Mouse (Mus musculus) heart, postnatal 0 days (tissue): ENCODE measurements around the gene Stkld1. TPM values are rescaled to one million over a fixed set of nuclear protein-coding genes. Genes with fewer than 3 reads are reported as not detected.
A peak's percentile ranks its signal among the peaks of the same experiment; 100 is the strongest.
"Not testable (repeated sequence)": the region's sequence is repeated elsewhere in the genome, so short reads cannot be mapped to it uniquely, and the experiment has no call there.

ENCODE experiments used
- ATAC-seq: fragments of 200-750 bp; cut with Nextera tagmentation; 2 replicates; pipeline ENCODE4 v1.8.0; 2017; ENCODE audit warnings: low read depth, moderate number of reproducible peaks, moderate library complexity; ENCODE audit not compliant: insufficient read depth
- DNase-seq: peaks from one replicate; pipeline ENCODE4 v3.0.0-alpha.2; 2016; ENCODE audit warnings: low spot score
- H3K27ac ChIP-seq: fragments of 300-500 bp; sonication (generic); 2 replicates; pipeline ENCODE4 v1.5.1; 2014; ENCODE audit warnings: low read depth, mild to moderate bottlenecking
- H3K27me3 ChIP-seq: fragments of 300-500 bp; sonication (generic); 2 replicates; pipeline ENCODE4 v1.6.1; 2014; ENCODE audit warnings: low read length, mixed read lengths; ENCODE audit not compliant: control insufficient read depth, insufficient read depth
- H3K36me3 ChIP-seq: fragments of 300-500 bp; sonication (generic); replicated peaks from 2 replicates; pipeline ENCODE4 v1.6.1; 2014; ENCODE audit warnings: low read length, mixed read lengths; ENCODE audit not compliant: control insufficient read depth, insufficient read depth
- H3K4me1 ChIP-seq: fragments of 300-500 bp; sonication (generic); 2 replicates; pipeline ENCODE4 v1.6.1; 2014; ENCODE audit warnings: antibody characterized with exemption; ENCODE audit not compliant: control insufficient read depth, insufficient read depth
- H3K4me2 ChIP-seq: fragments of 300-500 bp; sonication (generic); 2 replicates; pipeline ENCODE4 v1.6.1; 2014; ENCODE audit warnings: low read depth, mild to moderate bottlenecking, low read length, moderate library complexity
- H3K4me3 ChIP-seq: fragments of 300-500 bp; sonication (generic); 2 replicates; pipeline ENCODE4 v1.5.1; 2014; ENCODE audit warnings: low read depth, low read length
- H3K9ac ChIP-seq: fragments of 300-500 bp; sonication (generic); replicated peaks from 2 replicates; pipeline ENCODE4 v1.6.1; 2014; ENCODE audit warnings: low read depth, low read length, mixed read lengths
- H3K9me3 ChIP-seq: fragments of 300-500 bp; sonication (generic); replicated peaks from 2 replicates; pipeline ENCODE4 v1.6.1; 2016; ENCODE audit warnings: low read length; ENCODE audit not compliant: control insufficient read depth
- CTCF ChIP-seq: IDR thresholded peaks from 2 replicates; pipeline ENCODE4 v1.5.1; 2016; ENCODE audit warnings: antibody characterized with exemption, control low read depth, low read depth
- EP300 ChIP-seq: IDR thresholded peaks from 2 replicates; pipeline ENCODE4 v1.6.1; 2016; ENCODE audit warnings: antibody characterized with exemption, low read depth
- WGBS: fragments of 180-500 bp; shearing (Covaris S2); extraction: QIAGEN DNeasy Blood & Tissue Kit; methylation state at CpG from one replicate; pipeline ENCODE4 v1.1.7; 2014; 5-methylcytosine and 5-hydroxymethylcytosine counted together
- polyA plus RNA-seq: library from polyadenylated mRNA; unstranded; fragments of >200 nt; fragmentation: Nextera tagmentation; extraction: Ambion mirVana; gene quantifications from 2 replicates; pipeline ENCODE4 v1.2.1, GENCODE M21; 2015
- total RNA-seq: library from RNA; depleted of rRNA; stranded (reverse); fragments of >200 nt; gene quantifications from 2 replicates; pipeline ENCODE4 v1.2.3, GENCODE M21; 2014; ENCODE audit warnings: low replicate concordance; rRNA removed

Gene Stkld1
- total RNA-seq (not detected in 2 replicates), polyA plus RNA-seq (0.19 and 0.25 TPM in 2 replicates)

DNA sequence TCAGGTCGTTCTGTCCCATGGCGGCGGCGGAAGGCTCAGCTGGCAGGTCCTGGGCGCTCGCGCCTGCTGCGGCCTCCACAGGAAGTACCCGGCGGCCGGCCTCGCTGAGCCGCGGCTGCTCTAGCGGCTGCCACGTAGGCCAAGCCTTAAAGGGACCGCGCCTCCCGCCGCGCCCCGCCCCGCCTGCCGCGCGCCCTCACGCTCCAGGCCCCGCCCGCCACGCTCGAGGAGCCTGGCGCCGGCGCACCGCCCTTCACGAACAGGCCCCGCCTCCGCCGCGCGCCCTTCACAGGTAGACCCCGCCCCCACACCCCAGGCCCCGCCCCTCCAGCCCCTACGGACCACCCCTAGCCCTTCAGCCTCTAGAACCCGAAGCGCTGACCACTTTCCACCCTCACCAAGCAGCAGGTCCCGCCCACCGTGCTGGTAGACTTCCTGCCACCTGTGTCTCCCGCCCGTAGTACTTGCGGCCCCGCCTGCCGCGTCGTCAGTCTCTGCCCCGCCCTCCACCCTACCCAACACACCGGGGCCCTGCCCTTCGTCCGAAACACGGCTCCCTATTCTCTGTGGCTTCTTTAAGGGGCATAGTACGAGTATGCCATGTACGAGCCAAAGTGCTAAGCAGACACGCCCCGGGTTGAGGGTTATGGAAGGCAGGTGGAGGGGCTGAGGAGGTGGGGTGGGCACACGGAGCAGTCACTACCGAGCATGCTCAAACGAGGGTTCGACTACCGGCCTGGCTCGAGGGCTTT is at the start of gene Stkld1, which contains the start of gene Surf4:
Gene Stkld1 (plus strand): TSS at position 744 of the 752 bp plus-strand sequence.
Gene Surf4 (minus strand): TSS at position 625 of the 752 bp plus-strand sequence.
- 2% methylated on average over 31 of the region's 70 CpGs for WGBS
- Histone ChIP-seq H3K4me1 (peaks cover 25% of the 10 kb centered on the region), H3K27me3 (no peaks in the 10 kb centered on the region), H3K9ac (peak within 1 kb of the TSS; percentile 98), H3K27ac (peak within 1 kb of the TSS; percentile 94), H3K4me3 (peak within 1 kb of the TSS; percentile 90), H3K4me2 (peak within 1 kb of the TSS; percentile 79), H3K9me3 (no peaks in the 10 kb centered on the region), H3K36me3 (peaks cover 3% of the 10 kb centered on the region; the same call in 1 of the 2 replicates)
- ATAC-seq (peak; percentile 97), DNase-seq (peak; percentile 95)
- TF ChIP-seq EP300: no peak
- TF ChIP-seq CTCF: no peak

GRCm38 (mm10) chr2:26885541-26885940 is 48.3 kb upstream of the Stkld1 start:
- not testable (repeated sequence) for H3K4me3 ChIP-seq, ATAC-seq, H3K9me3 ChIP-seq, H3K4me2 ChIP-seq, H3K4me1 ChIP-seq, H3K9ac ChIP-seq, H3K27ac ChIP-seq, DNase-seq, H3K27me3 ChIP-seq
- peaks cover 19% of the 10 kb centered on the region for H3K36me3 ChIP-seq
- WGBS: 92% methylated on average over 2 of the region's 2 CpGs

DNA sequence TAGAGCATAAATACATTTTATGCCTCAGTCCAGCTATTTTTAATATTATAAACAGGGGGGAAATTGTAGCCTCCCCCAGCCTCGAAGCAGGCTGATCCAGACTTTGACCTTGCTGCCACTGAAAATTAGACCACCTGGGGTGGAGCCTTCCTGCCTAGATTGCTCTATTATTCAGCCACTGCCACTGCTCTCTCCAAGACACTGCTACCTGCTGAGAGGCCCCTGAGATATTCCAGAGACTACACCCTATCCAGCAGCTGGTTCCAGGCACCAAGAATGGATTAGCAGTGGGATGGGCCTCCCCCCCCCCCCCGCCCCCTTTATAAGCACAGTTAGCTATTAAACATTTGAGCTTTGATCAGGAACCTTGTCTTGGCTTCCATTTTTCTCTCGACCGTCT is 47.7 kb upstream of the Stkld1 start:
- 71% methylated on average over 4 of the region's 4 CpGs for WGBS

DNA sequence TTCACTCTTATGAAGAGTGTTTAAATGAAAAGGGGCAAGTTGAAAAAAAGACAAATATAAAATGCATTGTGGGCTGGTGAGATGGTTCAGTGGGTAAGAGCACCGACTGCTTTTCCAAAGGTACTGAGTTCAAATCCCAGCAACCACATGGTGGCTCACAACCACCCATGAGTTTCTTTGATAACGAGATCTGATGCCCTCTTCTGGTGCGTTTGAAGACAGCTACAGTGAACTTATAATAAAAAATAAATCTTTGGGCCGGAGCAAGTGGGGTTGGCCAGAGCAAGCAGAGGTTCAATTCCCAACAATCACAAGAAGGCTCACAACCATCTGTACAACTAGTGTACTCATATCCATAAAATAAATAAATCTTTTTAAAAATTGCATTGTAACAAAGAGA is 37.9 kb upstream of the Stkld1 start:
- H3K36me3 ChIP-seq: peaks cover 77% of the 10 kb centered on the region
- ATAC-seq (no peak), DNase-seq (no peak)
- no peaks in the 10 kb centered on the region for H3K4me1 ChIP-seq
- no peak overlapping the region for H3K27ac ChIP-seq
- H3K27me3 ChIP-seq: no peaks in the 10 kb centered on the region
- no peaks in the 10 kb centered on the region for H3K9me3 ChIP-seq
- WGBS: 86% methylated on average over 4 of the region's 4 CpGs
- H3K4me2 ChIP-seq: no peak overlapping the region
- H3K9ac ChIP-seq: no peak overlapping the region
- no peak for TF ChIP-seq CTCF
- TF ChIP-seq EP300: no peak
- H3K4me3 ChIP-seq: no peak overlapping the region

More for the DNA sequence above, 47.7 kb upstream of the Stkld1 start:
- DNase-seq, H3K9me3 ChIP-seq, H3K4me3 ChIP-seq, H3K9ac ChIP-seq, H3K4me1 ChIP-seq, H3K27ac ChIP-seq, ATAC-seq, H3K4me2 ChIP-seq, H3K27me3 ChIP-seq: not testable (repeated sequence)
- H3K36me3 ChIP-seq: peaks cover 25% of the 10 kb centered on the region

DNA sequence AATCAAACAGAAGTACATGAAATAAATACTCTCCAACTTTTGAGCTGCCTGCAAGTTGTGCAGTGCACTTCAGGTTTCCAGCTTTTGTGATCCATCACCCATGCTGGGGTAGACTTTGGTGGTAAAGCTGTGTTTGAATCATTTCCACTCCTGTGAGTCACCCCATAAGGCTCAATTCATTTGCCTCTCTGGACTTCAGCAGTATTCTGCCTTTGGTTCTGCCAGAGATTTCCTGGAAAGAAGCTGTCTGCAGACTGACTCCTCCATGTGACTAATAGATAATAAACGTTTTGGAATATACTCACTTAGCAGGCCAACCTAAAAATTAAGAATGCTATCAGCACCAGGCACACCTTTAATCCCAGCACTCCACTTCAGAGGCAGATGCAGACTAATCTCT is 33.1 kb upstream of the Stkld1 start:
- H3K27ac ChIP-seq: no peak overlapping the region
- no peak for TF ChIP-seq EP300
- no peak for TF ChIP-seq CTCF
- no peaks in the 10 kb centered on the region for H3K27me3 ChIP-seq
- no peak overlapping the region for H3K4me3 ChIP-seq
- peaks cover 12% of the 10 kb centered on the region for H3K4me1 ChIP-seq
- no peak for ATAC-seq
- no peak overlapping the region for H3K4me2 ChIP-seq
- H3K36me3 ChIP-seq: peaks cover 42% of the 10 kb centered on the region
- WGBS: 46% methylated on average over 1 of the region's 1 CpGs
- DNase-seq: no peak
- no peaks in the 10 kb centered on the region for H3K9me3 ChIP-seq
- no peak overlapping the region for H3K9ac ChIP-seq
